Mouse (Mus musculus): ENCODE results near the gene Ago1. TPM values are rescaled to one million over a fixed set of nuclear protein-coding genes. Genes with fewer than 3 reads are reported as not detected.

The Ago1 gene
- total and polyA plus RNA-seq, 2 experiments from 2014 or later: 6.4 to 36.3 TPM

DNA sequence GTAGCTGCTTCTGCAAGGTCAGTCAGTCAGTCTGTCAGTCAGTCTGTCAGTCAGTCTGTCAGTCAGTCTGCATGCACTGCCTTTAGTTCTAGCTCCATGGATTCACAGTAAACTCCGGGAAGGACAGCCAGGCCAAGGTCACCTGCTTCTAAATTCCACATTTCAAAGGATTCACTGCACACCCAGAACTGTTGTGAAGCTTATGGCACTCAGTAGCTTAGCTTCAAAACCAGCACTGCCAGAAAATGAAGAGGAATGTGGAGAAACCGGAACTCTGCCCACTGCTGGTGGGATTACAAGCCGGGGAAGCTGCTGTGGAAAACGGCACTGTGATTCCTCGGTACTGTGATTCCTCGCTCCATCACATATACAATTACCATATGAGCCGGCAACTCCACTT, 12.9 kb downstream of the Ago1 start:
- Histone ChIP-seq H3K4me3 (ENCODE audit: low read depth, low read length) (no peak overlapping the region), H3K36me3 (ENCODE audit: insufficient read depth, low read length) (peaks cover 48% of the 10 kb centered on the region), H3K9me3 (ENCODE audit: low read length) (no peaks in the 10 kb centered on the region), H3K27me3 (ENCODE audit: insufficient read depth, low read length) (no peaks in the 10 kb centered on the region), H3K4me1 (ENCODE audit: insufficient read depth, low read length) (no peaks in the 10 kb centered on the region), H3K27ac (ENCODE audit: low read depth, low read length) (no peak overlapping the region), H3K4me2 (ENCODE audit: low read depth, low read length, poor library complexity, severe bottlenecking) (no peak overlapping the region), H3K9ac (replicated peaks; ENCODE audit: low read length, poor library complexity, severe bottlenecking) (no peak overlapping the region)
- TF ChIP-seq CTCF (IDR thresholded peaks at IDR 0.05): no peak
- DNase-seq (ENCODE audit: low spot score) (no peak), ATAC-seq (ENCODE audit: low FRiP score) (no peak)
- WGBS: 90% methylated on average over 7 of the region's 7 CpGs

DNA sequence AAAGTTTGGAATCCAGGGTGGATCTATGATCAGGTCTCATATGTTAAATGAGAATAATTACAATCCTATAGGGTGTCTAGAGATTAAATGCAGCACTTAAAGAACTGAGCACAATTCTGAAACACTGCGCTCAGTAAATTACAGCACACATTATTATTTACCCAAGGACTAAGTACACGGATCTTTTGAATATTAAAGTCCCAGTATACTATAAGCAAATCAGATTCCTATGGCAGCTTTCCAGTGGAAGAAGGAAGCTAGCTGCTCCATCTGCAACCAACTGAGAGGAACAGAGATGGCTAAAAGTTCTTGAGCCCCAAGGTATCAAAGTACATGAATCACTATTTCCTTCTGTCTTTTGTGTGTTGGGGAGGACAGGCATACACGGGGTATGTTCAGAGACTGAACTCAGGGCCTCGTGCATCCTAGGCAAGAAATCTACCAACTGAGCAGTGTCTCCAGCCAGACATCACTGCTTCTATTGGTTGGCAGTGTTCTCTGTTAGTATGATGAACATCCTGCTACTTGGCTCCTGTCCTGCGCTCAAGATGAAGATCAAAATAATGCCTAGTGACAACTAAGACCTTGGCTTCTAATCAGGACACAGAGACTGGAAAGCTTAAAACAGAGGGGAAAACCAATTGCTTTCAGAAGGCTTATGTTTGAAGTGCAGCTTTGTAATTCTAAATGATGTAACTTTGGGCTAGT, 13.7 kb downstream of the Ago1 start:
- Histone ChIP-seq H3K9me3 (ENCODE audit: low read length) (no peaks in the 10 kb centered on the region), H3K36me3 (ENCODE audit: insufficient read depth, low read length) (peaks cover 46% of the 10 kb centered on the region), H3K27ac (ENCODE audit: low read depth, low read length) (no peak overlapping the region), H3K4me1 (ENCODE audit: insufficient read depth, low read length) (no peaks in the 10 kb centered on the region), H3K4me2 (ENCODE audit: low read depth, low read length, poor library complexity, severe bottlenecking) (no peak overlapping the region), H3K9ac (replicated peaks; ENCODE audit: low read length, poor library complexity, severe bottlenecking) (no peak overlapping the region), H3K27me3 (ENCODE audit: insufficient read depth, low read length) (no peaks in the 10 kb centered on the region), H3K4me3 (ENCODE audit: low read depth, low read length) (no peak overlapping the region)
- whole genome bisulfite sequencing: 94% methylated on average over 5 of the region's 5 CpGs
- no peak for TF ChIP-seq CTCF (IDR thresholded peaks at IDR 0.05)
- DNase-seq (ENCODE audit: low spot score) (no peak), ATAC-seq (ENCODE audit: low FRiP score) (no peak)

DNA sequence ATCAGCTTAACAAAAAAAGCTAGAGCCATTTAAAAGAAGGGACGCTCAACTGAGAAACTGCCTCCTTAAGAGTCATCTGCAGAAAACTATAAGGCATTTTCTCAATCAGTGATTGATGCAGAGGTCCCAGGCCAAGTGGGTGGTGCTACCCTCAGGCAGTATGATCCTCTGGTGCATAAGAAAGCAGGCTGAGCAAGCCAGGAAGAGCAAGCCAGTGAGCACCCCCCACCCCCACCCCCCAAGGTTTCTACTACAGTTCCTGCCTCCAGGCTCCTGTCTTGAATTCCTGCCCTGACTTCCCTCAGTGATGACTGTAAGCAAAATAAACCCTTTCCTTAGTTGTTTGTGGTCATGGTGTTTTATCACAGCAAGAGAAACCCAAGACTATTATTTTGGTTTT, 18.1 kb downstream of the Ago1 start:
- Histone ChIP-seq H3K9ac (replicated peaks; ENCODE audit: low read length, poor library complexity, severe bottlenecking) (no peak overlapping the region), H3K4me2 (ENCODE audit: low read depth, low read length, poor library complexity, severe bottlenecking) (no peak overlapping the region), H3K36me3 (ENCODE audit: insufficient read depth, low read length) (peaks cover 42% of the 10 kb centered on the region), H3K4me3 (ENCODE audit: low read depth, low read length) (no peak overlapping the region), H3K4me1 (ENCODE audit: insufficient read depth, low read length) (no peaks in the 10 kb centered on the region), H3K27me3 (ENCODE audit: insufficient read depth, low read length) (no peaks in the 10 kb centered on the region), H3K27ac (ENCODE audit: low read depth, low read length) (no peak overlapping the region), H3K9me3 (ENCODE audit: low read length) (no peaks in the 10 kb centered on the region)
- TF ChIP-seq CTCF (IDR thresholded peaks at IDR 0.05): no peak
- WGBS: 97% methylated on average over 1 of the region's 1 CpGs
- no peak for ATAC-seq (ENCODE audit: low FRiP score)
- DNase-seq (ENCODE audit: low spot score): no peak

DNA sequence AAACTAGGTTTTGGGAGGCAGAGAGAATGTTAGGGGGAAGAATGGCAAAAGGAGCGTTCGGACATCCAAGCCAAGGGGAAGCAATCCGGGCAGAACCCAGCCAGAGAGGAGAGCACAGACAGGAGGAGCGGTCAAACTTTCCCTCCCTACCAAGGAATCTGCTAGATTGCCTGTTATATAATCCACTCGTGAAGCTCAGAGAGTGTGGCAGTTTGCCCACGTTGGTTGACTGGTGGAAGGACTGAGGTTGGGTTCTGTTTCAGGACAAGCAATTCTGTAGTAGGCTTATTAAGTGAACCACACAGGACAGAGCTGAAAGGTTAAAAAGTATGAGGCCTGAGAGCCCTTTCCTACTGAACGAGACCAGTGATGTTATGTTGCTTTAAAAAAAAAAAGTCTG, 21.3 kb downstream of the Ago1 start:
- Histone ChIP-seq H3K9me3 (ENCODE audit: low read length) (no peaks in the 10 kb centered on the region), H3K27me3 (ENCODE audit: insufficient read depth, low read length) (no peaks in the 10 kb centered on the region), H3K36me3 (ENCODE audit: insufficient read depth, low read length) (peaks cover 49% of the 10 kb centered on the region), H3K4me2 (ENCODE audit: low read depth, low read length, poor library complexity, severe bottlenecking) (no peak overlapping the region), H3K9ac (replicated peaks; ENCODE audit: low read length, poor library complexity, severe bottlenecking) (no peak overlapping the region), H3K27ac (ENCODE audit: low read depth, low read length) (no peak overlapping the region), H3K4me1 (ENCODE audit: insufficient read depth, low read length) (no peaks in the 10 kb centered on the region), H3K4me3 (ENCODE audit: low read depth, low read length) (no peak overlapping the region)
- WGBS: 87% methylated on average over 7 of the region's 7 CpGs
- DNase-seq (ENCODE audit: low spot score): no peak
- no peak for TF ChIP-seq CTCF (IDR thresholded peaks at IDR 0.05)
- no peak for ATAC-seq (ENCODE audit: low FRiP score)

DNA sequence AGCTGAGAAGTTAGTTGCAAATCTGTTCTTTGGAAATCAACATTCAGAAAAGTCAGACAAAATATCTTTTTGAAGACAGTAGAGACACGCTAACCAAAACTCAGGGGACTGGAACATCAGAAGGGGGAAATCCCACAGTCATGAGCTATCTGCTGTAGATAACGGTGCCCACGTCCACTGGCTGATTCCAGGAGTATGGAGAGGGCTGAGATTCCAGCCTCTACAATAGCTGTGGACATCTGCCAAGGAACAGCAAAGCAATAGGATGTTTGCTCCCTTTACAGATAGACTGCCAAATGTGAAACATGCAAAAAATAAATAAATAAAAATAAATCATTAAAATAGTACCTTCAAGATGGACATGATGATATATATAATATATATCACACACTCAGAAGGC, 23.9 kb downstream of the Ago1 start:
- DNase-seq (ENCODE audit: low spot score): no peak
- no peak overlapping the region for H3K27ac ChIP-seq (ENCODE audit: low read depth, low read length)
- no peak overlapping the region for H3K9ac ChIP-seq (replicated peaks; ENCODE audit: low read length, poor library complexity, severe bottlenecking)
- WGBS: 79% methylated on average over 3 of the region's 3 CpGs
- H3K36me3 ChIP-seq (ENCODE audit: insufficient read depth, low read length): peaks cover 68% of the 10 kb centered on the region
- no peaks in the 10 kb centered on the region for H3K4me1 ChIP-seq (ENCODE audit: insufficient read depth, low read length)
- no peaks in the 10 kb centered on the region for H3K9me3 ChIP-seq (ENCODE audit: low read length)
- TF ChIP-seq CTCF (IDR thresholded peaks at IDR 0.05): no peak
- H3K4me3 ChIP-seq (ENCODE audit: low read depth, low read length): no peak overlapping the region
- no peaks in the 10 kb centered on the region for H3K27me3 ChIP-seq (ENCODE audit: insufficient read depth, low read length)
- no peak for ATAC-seq (ENCODE audit: low FRiP score)
- no peak overlapping the region for H3K4me2 ChIP-seq (ENCODE audit: low read depth, low read length, poor library complexity, severe bottlenecking)

DNA sequence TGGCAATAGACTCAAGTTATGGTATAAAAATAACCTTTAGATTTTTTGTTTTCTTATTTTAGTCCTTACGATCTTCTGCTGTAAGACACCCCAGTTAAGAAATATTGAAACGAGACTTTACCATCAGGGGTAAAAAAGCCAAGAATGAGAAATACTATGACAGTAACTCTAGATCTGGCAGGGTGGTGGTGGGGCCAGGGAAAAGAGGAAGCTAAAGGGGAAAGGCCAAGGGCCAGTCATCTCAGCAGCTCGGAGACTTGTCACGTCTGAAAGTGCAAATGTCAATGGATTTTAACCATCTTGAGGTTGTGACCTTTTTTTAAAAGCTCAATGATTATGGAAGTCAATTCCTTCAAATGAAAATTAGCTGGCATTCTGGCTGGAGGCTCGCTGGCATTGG, 30.1 kb downstream of the Ago1 start:
- 88% methylated on average over 5 of the region's 5 CpGs for WGBS
- no peak for ATAC-seq (ENCODE audit: low FRiP score)
- TF ChIP-seq CTCF (IDR thresholded peaks at IDR 0.05): no peak
- H3K4me3 ChIP-seq (ENCODE audit: low read depth, low read length): no peak overlapping the region
- no peaks in the 10 kb centered on the region for H3K9me3 ChIP-seq (ENCODE audit: low read length)
- H3K4me2 ChIP-seq (ENCODE audit: low read depth, low read length, poor library complexity, severe bottlenecking): no peak overlapping the region
- H3K36me3 ChIP-seq (ENCODE audit: insufficient read depth, low read length): peaks cover 65% of the 10 kb centered on the region
- no peaks in the 10 kb centered on the region for H3K4me1 ChIP-seq (ENCODE audit: insufficient read depth, low read length)
- DNase-seq (ENCODE audit: low spot score): no peak
- H3K27ac ChIP-seq (ENCODE audit: low read depth, low read length): 0 out of 2 replicates have a peak overlapping the region, but pooled peaks have one; percentile 14
- H3K9ac ChIP-seq (replicated peaks; ENCODE audit: low read length, poor library complexity, severe bottlenecking): no peak overlapping the region
- no peaks in the 10 kb centered on the region for H3K27me3 ChIP-seq (ENCODE audit: insufficient read depth, low read length)
